Mouse (Mus musculus): ENCODE measurements around the gene Rex1bd. TPM values are rescaled to one million over a fixed set of nuclear protein-coding genes. Genes with fewer than 3 reads are reported as not detected.
A peak's percentile ranks its signal among the peaks of the same experiment; 100 is the strongest.

The Rex1bd gene
- total RNA-seq, 1 experiment from 2014 or later, result 50.1 TPM

- no peak for ATAC-seq (replicated peaks; ENCODE audit: low read depth, poor library complexity, severe bottlenecking)
Observed at GRCm38 (mm10) chr8:70486941-70487520, 19.5 kb downstream of the Rex1bd start, which contains the start of gene Tmem59l. Gene Tmem59l (minus strand): TSS chr8:70487358.

DNA sequence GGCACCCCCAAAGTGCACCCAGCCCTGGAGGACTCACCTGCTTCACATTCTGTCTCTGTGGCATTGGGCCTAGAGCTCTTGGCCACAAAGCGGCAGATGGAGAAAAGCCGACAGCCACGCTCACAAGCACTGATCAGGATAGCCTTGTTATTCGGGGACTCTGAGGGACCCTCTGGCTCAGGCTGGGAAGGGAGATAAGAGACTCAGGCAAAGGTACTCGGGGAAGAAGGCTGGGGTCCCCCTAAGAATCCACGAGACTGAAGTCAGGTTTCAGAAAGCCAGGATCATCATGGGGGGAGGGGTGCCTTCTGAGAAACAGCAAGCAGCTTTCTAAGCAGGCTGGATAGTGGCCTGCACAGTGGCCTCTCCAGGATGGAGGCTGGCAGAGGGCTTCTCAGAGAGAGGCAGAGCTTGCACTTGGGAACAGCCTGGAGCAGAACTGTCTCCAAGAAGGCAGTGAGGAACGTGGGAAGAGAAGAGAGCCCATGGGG is 20.3 kb downstream of the Rex1bd start:
- no peak for ATAC-seq (replicated peaks; ENCODE audit: low read depth, poor library complexity, severe bottlenecking)

- no peak for ATAC-seq (replicated peaks; ENCODE audit: low read depth, poor library complexity, severe bottlenecking)
Observed at GRCm38 (mm10) chr8:70482943-70483342, 23.6 kb downstream of the Rex1bd start.

DNA sequence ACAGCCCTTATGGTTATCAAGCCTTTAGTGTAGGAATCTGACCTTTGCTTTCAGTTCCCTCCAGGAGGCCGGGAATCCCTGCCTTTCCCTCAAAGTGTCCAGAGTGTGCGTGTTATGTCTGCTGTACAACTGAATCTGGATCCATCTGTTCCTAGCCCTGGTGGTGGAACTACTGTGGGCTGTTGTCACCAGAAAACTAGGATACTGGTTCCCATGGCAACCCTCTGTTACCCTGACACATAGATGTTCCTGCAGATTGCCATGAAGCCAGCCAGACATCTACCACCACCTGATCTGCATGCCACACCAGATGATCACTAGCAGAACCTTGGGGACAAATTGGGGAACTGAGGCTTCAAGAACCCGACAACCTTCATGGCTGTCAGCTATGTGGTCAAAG is 24.6 kb downstream of the Rex1bd start:
- ATAC-seq (replicated peaks; ENCODE audit: low read depth, poor library complexity, severe bottlenecking), result no peak

- peak; percentile 42 for ATAC-seq (replicated peaks; ENCODE audit: low read depth, poor library complexity, severe bottlenecking)
Observed at GRCm38 (mm10) chr8:70477269-70477982, 29.1 kb downstream of the Rex1bd start.

- peak; percentile 94 for ATAC-seq (replicated peaks; ENCODE audit: low read depth, poor library complexity, severe bottlenecking)
Observed at GRCm38 (mm10) chr8:70476333-70477268, 30.0 kb downstream of the Rex1bd start, which contains the start of gene Klhl26. Gene Klhl26 (minus strand): TSS chr8:70476968.

- no peak for ATAC-seq (replicated peaks; ENCODE audit: low read depth, poor library complexity, severe bottlenecking)
Observed at GRCm38 (mm10) chr8:70471856-70472255, 34.7 kb downstream of the Rex1bd start.

- ATAC-seq (replicated peaks; ENCODE audit: low read depth, poor library complexity, severe bottlenecking), result no peak
Observed at GRCm38 (mm10) chr8:70469938-70470337, 36.6 kb downstream of the Rex1bd start.

DNA sequence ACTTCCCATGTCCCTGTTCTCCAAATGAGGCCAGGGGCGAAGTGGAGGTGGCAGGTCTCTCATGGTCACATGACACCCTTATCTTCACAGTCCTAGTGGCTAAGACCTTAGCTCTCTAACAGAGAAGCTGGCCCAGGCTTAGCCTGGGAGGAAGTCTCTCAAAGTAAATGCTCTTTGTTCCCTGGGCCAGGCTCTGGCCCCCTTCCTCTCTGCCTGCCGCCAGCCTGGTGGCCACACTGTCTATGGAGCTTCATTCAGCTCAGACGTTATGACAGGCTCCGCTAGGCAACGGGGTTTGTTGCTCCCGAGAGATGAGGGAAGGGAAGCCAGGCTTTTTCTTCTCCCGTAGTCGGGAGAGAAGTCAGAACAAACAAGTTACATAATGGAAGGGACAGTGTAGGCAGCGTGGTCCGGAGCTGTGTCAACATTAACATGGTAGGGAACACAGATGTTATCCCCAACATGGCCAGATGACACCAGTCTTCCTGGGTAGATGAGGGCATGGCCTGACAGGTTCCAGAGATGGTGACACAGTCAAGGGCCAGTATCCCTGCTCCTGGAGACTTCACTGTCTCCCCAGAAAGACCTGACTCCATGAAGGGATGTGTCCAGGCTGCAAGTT is 37.1 kb downstream of the Rex1bd start:
- peak; percentile 15; the same call in 1 of the 2 replicates for ATAC-seq (replicated peaks; ENCODE audit: low read depth, poor library complexity, severe bottlenecking)

DNA sequence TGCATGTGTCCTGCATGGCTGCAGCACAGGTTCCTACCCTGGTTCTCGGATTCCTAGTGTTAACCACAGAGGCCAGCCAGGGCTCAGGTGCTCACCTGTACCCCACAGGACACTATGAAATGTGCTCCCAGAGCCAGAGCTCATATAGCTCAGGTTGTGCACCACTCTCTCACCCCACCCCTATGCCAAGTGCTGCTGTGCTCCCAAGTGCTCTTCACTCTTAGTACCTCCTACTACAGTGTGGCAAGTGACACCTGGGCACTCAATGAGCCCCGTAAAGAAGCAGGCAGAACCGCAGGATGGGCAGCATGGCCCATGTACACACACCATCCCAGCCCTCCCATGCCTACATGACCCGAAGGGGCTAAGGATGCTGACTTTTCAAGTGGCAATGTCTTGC is 37.8 kb downstream of the Rex1bd start:
- no peak for ATAC-seq (replicated peaks; ENCODE audit: low read depth, poor library complexity, severe bottlenecking)

- no peak for ATAC-seq (replicated peaks; ENCODE audit: low read depth, poor library complexity, severe bottlenecking)
Observed at GRCm38 (mm10) chr8:70467907-70468306, 38.6 kb downstream of the Rex1bd start.

DNA sequence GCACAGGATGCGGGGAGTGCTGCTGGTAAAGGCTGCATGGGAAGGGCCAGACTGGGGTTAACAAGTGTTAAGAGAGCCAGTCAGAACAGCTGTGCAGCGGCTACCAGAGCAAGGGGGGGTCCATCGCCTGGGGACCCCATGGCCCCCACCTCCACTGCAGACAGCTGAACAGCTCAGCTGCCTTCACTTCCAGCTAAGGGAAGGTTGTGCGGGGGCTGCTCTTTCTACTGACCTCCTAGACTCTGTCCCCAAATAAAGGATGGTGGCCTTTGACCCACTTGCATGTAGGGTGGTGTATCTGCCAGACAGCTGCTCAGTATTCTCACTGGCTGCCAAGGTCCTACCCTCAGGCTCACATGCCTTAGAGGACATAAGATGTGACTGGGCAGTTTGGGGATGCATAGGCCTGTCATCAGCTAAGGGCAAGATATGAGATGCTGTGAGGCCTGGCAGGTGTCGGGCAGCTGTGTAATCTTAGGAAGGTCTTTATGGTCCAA is 39.3 kb downstream of the Rex1bd start:
- ATAC-seq (replicated peaks; ENCODE audit: low read depth, poor library complexity, severe bottlenecking), result no peak

GRCm38 (mm10) chr8:70466771-70467170 is 39.8 kb downstream of the Rex1bd start:
- ATAC-seq (replicated peaks; ENCODE audit: low read depth, poor library complexity, severe bottlenecking), result no peak

DNA sequence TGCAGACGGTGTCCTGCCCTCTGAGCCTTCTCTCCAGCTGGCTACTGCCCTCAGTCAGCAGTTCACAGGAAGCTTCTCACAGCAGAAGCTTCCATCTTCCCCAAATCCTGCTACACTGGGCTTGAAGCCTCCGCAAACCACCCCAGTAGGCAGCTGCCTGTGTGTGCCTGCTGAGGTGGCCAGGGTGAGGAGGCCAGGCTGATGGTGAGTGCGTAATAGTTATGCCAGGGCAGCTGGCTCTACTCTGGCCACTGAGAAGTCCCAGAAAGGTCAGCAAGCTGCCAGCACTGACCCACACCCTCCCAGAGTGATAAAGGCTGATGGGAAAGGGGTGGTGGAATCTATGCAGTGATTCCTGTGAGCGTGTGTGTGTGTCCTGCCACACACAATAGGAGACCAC is 40.2 kb downstream of the Rex1bd start:
- ATAC-seq (replicated peaks; ENCODE audit: low read depth, poor library complexity, severe bottlenecking), result no peak

- no peak for ATAC-seq (replicated peaks; ENCODE audit: low read depth, poor library complexity, severe bottlenecking)
Observed at GRCm38 (mm10) chr8:70465701-70466100, 40.9 kb downstream of the Rex1bd start.

- ATAC-seq (replicated peaks; ENCODE audit: low read depth, poor library complexity, severe bottlenecking), result no peak
Observed at GRCm38 (mm10) chr8:70464162-70464561, 42.4 kb downstream of the Rex1bd start.

DNA sequence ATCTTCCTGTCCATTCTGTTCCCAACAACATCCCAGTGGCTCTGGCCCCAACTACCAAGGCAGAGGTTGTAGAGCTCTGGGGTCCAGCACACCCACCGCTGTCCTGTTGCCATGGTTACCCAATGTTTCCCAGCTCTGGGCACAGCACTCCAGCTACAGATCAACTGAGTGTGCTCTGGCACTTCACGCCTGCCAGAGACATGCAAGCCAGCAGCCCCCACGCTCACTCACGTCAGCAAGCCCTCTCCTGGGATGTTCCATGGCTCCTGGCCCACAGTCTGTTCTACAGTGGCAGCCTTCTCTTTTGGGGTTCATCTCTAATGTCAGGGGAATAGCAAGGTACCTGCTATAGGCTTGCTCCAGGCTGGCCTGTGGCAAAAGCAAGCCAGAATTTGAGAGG is 43.2 kb downstream of the Rex1bd start:
- no peak for ATAC-seq (replicated peaks; ENCODE audit: low read depth, poor library complexity, severe bottlenecking)

DNA sequence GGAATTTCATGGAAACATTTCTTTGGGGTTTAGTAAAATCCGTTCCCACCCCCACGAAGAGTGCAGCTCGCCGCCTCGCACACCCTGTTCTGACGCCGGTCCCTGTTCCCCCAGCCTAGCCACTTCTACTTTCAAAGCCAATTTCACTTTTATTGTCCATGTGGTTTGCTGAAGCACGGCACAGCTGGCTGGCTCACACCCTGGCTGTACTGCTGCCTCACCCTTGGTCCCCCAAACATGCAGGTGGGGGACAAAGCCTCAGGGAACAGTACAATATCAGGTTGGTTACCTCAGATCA is 44.1 kb downstream of the Rex1bd start:
- no peak for ATAC-seq (replicated peaks; ENCODE audit: low read depth, poor library complexity, severe bottlenecking)

GRCm38 (mm10) chr8:70461765-70462515 is 44.6 kb downstream of the Rex1bd start:
- no peak for ATAC-seq (replicated peaks; ENCODE audit: low read depth, poor library complexity, severe bottlenecking)
